Mouse (Mus musculus) hindbrain, embryonic 16.5 days (tissue): ENCODE results near the gene Vrk1. TPM values are rescaled to one million over a fixed set of nuclear protein-coding genes. Genes with fewer than 3 reads are reported as not detected.
A peak's percentile ranks its signal among the peaks of the same experiment; 100 is the strongest.

Experiments
- ATAC-seq: fragments of 200-750 bp; cut with Nextera tagmentation; 2 replicates; pipeline ENCODE4 v1.8.0; 2017; ENCODE audit warnings: moderate TSS enrichment, moderate library complexity
- H3K27ac ChIP-seq: fragments of 300-500 bp; sonication (generic); 2 replicates; pipeline ENCODE4 v1.5.1; 2014; ENCODE audit warnings: low read depth, mild to moderate bottlenecking, control low read depth, low read length, moderate library complexity
- H3K27me3 ChIP-seq: fragments of 300-500 bp; sonication (generic); replicated peaks from 2 replicates; pipeline ENCODE4 v1.6.1; 2014; ENCODE audit warnings: low read length; ENCODE audit not compliant: control insufficient read depth, insufficient read depth
- H3K36me3 ChIP-seq: fragments of 300-500 bp; sonication (generic); 2 replicates; pipeline ENCODE4 v1.6.1; 2014; ENCODE audit warnings: mild to moderate bottlenecking, low read length, moderate library complexity, mixed read lengths; ENCODE audit not compliant: control insufficient read depth, insufficient read depth
- H3K4me1 ChIP-seq: fragments of 300-500 bp; sonication (generic); 2 replicates; pipeline ENCODE4 v1.6.1; 2014; ENCODE audit warnings: low read depth, low read length; ENCODE audit not compliant: control insufficient read depth, insufficient read depth
- H3K4me2 ChIP-seq: fragments of 300-500 bp; sonication (generic); 2 replicates; pipeline ENCODE4 v1.6.1; 2014; ENCODE audit warnings: mild to moderate bottlenecking, low read length, control low read depth, moderate library complexity
- H3K4me3 ChIP-seq: fragments of 300-500 bp; sonication (generic); 2 replicates; pipeline ENCODE4 v1.5.1; 2014; ENCODE audit warnings: mild to moderate bottlenecking, low read length, control low read depth, moderate library complexity
- H3K9ac ChIP-seq: fragments of 300-500 bp; sonication (generic); 2 replicates; pipeline ENCODE4 v1.6.1; 2014; ENCODE audit warnings: low read depth, mild to moderate bottlenecking, control low read depth, low read length, moderate library complexity
- H3K9me3 ChIP-seq: fragments of 300-500 bp; sonication (generic); 2 replicates; pipeline ENCODE4 v1.6.1; 2014; ENCODE audit warnings: mild to moderate bottlenecking, low read length, moderate library complexity; ENCODE audit not compliant: control insufficient read depth
- WGBS: fragments of 180-500 bp; shearing (Covaris S2); extraction: QIAGEN DNeasy Blood & Tissue Kit; methylation state at CpG from one replicate; pipeline ENCODE4 v1.1.7; 2014; 5-methylcytosine and 5-hydroxymethylcytosine counted together
- polyA plus RNA-seq: library from polyadenylated mRNA; unstranded; fragments of >200 nt; fragmentation: Nextera tagmentation; extraction: Ambion mirVana; gene quantifications from 2 replicates; pipeline ENCODE4 v1.2.1, GENCODE M21; 2015

Gene Vrk1
- polyA plus RNA-seq, 1 experiment from 2014 or later: 31.7 TPM

DNA sequence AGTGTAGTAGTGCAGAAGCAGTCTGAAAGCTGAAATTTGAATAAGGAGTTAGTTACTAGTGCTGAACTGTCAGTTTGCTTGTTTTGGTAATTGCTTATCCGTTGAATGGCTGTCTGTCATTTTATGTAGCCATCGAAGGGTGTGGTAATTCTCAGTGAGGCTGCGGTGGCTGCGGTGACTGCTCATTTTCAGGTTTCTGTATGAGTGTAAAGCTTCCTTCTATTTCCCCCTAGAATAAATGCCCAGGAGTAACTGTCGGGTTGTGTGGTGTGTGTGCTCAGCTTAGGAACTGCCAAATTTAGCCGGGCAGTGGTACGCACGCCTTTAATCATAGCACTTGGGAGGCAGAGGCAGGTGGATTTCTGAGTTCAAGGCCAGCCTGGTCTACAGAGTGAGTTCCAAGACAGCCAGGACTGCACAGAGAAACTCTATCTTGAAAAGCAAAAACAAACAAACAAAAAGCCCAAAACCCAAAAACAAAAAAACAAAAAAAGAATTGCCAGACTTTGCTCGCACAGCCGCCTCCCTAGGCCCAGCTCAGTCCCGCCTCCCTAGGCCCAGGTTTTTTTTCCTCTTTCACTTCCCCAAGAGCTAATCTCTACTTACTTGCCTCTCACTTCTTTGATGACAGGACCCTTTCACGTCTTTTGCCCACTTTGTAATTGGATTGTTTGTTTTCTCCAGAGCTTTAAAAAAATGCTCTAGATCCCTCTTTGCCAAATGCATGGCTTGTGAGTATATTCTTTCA is 6.4 kb downstream of the Vrk1 start:
- H3K4me1 ChIP-seq: no peaks in the 10 kb centered on the region; the same call in none of the 2 replicates
- no peaks in the 10 kb centered on the region for H3K27me3 ChIP-seq
- WGBS: 93% methylated on average over 12 of the region's 12 CpGs
- H3K9me3 ChIP-seq: no peaks in the 10 kb centered on the region
- H3K36me3 ChIP-seq: no peaks in the 10 kb centered on the region
- no peak overlapping the region for H3K4me3 ChIP-seq
- no peak overlapping the region for H3K27ac ChIP-seq
- H3K9ac ChIP-seq: no peak overlapping the region
- no peak overlapping the region for H3K4me2 ChIP-seq
- no peak for ATAC-seq

DNA sequence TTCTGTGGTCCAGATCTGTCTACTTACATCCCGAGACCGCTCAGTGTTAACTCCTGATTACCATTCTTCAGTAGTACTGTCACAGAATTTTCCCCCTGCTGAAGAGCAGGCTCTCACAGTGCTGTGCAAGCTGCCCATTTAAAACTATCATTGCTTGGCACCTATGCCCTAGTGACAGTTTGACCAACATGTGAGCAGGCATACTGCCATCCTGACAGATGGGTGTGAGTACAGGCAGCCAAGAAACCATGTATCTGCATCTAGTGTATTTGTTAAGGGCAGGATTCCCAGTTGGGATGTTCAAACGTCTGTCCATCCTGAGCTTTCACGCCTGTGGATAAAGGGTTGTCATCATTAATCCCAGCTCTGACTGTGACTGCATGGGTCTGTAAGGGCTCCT is 10.0 kb downstream of the Vrk1 start:
- Histone ChIP-seq H3K4me2 (no peak overlapping the region), H3K36me3 (no peaks in the 10 kb centered on the region), H3K27me3 (no peaks in the 10 kb centered on the region), H3K9ac (no peak overlapping the region), H3K4me3 (no peak overlapping the region), H3K9me3 (no peaks in the 10 kb centered on the region), H3K4me1 (no peaks in the 10 kb centered on the region; the same call in 1 of the 2 replicates), H3K27ac (no peak overlapping the region)
- peak; percentile 60 for ATAC-seq
- 59% methylated on average over 4 of the region's 4 CpGs for WGBS

DNA sequence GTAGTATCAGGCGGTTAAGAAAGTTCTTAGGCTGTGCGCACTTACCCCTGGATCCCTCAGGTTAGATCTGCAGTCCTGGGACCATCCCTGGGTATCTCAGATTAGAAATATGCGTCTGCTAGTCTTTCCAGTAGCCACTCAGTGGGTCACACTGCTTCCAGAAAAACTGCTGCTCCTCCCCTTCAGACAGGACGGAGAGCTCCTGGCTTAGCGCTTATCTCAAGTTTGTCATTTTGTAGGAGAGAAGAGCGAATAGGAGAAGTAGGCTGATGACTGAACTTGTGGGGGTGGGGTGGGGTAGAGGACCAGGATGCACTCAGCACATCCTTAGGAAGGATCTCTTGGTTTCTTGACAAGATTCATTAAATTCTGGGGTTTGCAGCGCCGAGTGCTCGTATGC is 13.6 kb downstream of the Vrk1 start:
- Histone ChIP-seq H3K4me1 (no peaks in the 10 kb centered on the region; the same call in 1 of the 2 replicates), H3K4me3 (no peak overlapping the region), H3K9me3 (no peaks in the 10 kb centered on the region), H3K4me2 (no peak overlapping the region), H3K9ac (no peak overlapping the region), H3K27me3 (no peaks in the 10 kb centered on the region), H3K36me3 (no peaks in the 10 kb centered on the region), H3K27ac (no peak overlapping the region)
- no peak for ATAC-seq
- WGBS: 95% methylated on average over 9 of the region's 9 CpGs

- no peaks in the 10 kb centered on the region for H3K27me3 ChIP-seq
- no peak overlapping the region for H3K4me2 ChIP-seq
- no peak overlapping the region for H3K4me3 ChIP-seq
- ATAC-seq: no peak
- no peak overlapping the region for H3K27ac ChIP-seq
- no peaks in the 10 kb centered on the region for H3K36me3 ChIP-seq
- H3K4me1 ChIP-seq: no peaks in the 10 kb centered on the region
- WGBS: 77% methylated on average over 6 of the region's 6 CpGs
- H3K9ac ChIP-seq: no peak overlapping the region
- no peaks in the 10 kb centered on the region for H3K9me3 ChIP-seq
These were observed 15.4 kb downstream of the Vrk1 start for GRCm38 (mm10) chr12:106025416-106025815.

GRCm38 (mm10) chr12:106026385-106027134 is 16.5 kb downstream of the Vrk1 start:
- Histone ChIP-seq H3K9me3 (no peaks in the 10 kb centered on the region), H3K4me1 (no peaks in the 10 kb centered on the region), H3K36me3 (no peaks in the 10 kb centered on the region), H3K4me3 (no peak overlapping the region), H3K4me2 (no peak overlapping the region), H3K27me3 (no peaks in the 10 kb centered on the region), H3K27ac (no peak overlapping the region), H3K9ac (no peak overlapping the region)
- no peak for ATAC-seq
- 89% methylated on average over 16 of the region's 16 CpGs for WGBS

DNA sequence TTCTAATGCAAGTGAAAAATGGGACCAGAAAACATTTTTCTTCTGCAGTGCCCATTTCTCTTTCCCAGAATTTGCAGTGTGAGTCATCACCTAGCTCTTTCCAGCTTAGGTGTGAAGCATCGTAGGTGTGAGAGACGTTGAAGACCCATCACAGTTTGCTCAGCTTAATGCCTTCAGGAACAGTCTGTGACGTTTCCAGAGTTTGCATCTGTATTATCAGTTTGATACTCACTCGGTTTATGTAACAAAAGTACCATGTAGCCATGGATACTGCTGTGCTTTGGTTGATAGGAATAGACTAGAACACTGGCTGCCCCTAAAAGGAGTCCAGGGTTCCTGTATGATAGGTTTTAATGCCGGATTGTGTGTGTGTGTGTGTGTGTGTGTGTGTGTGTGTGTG is 17.3 kb downstream of the Vrk1 start:
- Histone ChIP-seq H3K9ac (no peak overlapping the region), H3K9me3 (no peaks in the 10 kb centered on the region), H3K4me1 (no peaks in the 10 kb centered on the region), H3K36me3 (no peaks in the 10 kb centered on the region), H3K27me3 (no peaks in the 10 kb centered on the region), H3K27ac (no peak overlapping the region), H3K4me2 (no peak overlapping the region), H3K4me3 (no peak overlapping the region)
- ATAC-seq: no peak
- 87% methylated on average over 5 of the region's 5 CpGs for WGBS

DNA sequence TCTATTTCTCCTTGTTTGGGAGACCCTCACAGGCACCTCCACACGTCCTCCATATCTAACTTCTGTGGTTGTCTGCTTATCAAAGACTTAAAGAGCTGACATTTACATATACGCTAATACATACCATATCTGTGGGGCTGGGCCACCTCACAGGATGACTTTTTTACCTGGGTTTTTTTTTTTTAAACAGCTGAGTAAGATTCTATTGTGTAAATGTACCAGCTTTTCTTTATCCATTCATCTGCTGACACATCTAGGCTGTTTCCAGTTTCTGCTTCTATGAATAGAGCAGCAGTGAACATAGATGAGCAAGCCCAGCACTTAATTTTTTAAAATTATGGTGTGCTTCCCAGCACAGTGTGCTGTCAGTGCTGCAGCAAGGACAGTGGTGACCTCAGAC is 19.6 kb downstream of the Vrk1 start:
- Histone ChIP-seq H3K27me3 (no peaks in the 10 kb centered on the region), H3K4me2 (no peak overlapping the region), H3K4me1 (no peaks in the 10 kb centered on the region), H3K9me3 (no peaks in the 10 kb centered on the region), H3K36me3 (no peaks in the 10 kb centered on the region), H3K9ac (no peak overlapping the region), H3K4me3 (no peak overlapping the region), H3K27ac (no peak overlapping the region)
- WGBS: 88% methylated on average over 2 of the region's 2 CpGs
- ATAC-seq: no peak

DNA sequence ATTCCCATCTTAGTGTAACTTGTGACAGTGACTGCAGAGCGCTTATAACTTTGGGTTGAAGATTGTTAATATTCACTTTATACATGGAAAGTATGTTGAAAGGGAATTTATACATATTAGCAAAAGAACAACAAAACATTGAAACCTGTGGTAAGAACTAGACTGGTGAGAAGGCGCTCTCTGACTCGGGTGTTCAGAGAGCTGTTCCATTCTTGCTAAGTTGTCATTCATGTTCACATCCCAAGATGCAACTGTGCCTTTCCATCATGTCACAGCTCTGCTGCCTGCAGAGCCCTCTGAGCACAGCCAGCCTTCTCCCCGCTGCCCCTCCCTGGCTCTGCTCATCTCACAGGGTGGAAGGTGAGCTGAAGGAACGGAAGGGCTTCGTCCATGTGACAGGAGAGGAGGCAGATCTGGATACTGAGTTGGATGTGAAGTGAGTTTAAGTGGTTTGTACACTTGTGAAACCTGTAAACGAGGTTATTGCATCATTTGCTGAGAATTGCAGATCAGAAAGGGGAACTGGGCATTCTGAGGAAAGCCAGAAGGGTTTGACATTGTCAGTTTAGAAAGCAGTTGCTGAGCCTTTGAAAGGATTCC is 20.2 kb downstream of the Vrk1 start:
- H3K27me3 ChIP-seq: no peaks in the 10 kb centered on the region
- no peak overlapping the region for H3K4me3 ChIP-seq
- WGBS: 85% methylated on average over 7 of the region's 7 CpGs
- H3K27ac ChIP-seq: no peak overlapping the region
- no peak overlapping the region for H3K4me2 ChIP-seq
- no peak overlapping the region for H3K9ac ChIP-seq
- H3K4me1 ChIP-seq: no peaks in the 10 kb centered on the region
- no peaks in the 10 kb centered on the region for H3K36me3 ChIP-seq
- no peak for ATAC-seq
- H3K9me3 ChIP-seq: no peaks in the 10 kb centered on the region

- Histone ChIP-seq H3K36me3 (no peaks in the 10 kb centered on the region), H3K4me1 (no peaks in the 10 kb centered on the region), H3K9ac (no peak overlapping the region), H3K4me3 (no peak overlapping the region), H3K27ac (no peak overlapping the region), H3K9me3 (no peaks in the 10 kb centered on the region), H3K27me3 (no peaks in the 10 kb centered on the region), H3K4me2 (no peak overlapping the region)
- no peak for ATAC-seq
- WGBS: 91% methylated on average over 7 of the region's 7 CpGs
These were observed 20.8 kb downstream of the Vrk1 start for GRCm38 (mm10) chr12:106030796-106031195.
